Mouse (Mus musculus): ENCODE results near the gene Tmem184b.

Gene Tmem184b

GRCm38 (mm10) chr15:79329979-79330363, 73.4 kb downstream of the Tmem184b start:
- DNase-seq, result no peak

GRCm38 (mm10) chr15:79329346-79329978, 73.9 kb downstream of the Tmem184b start:
- no peak for DNase-seq

GRCm38 (mm10) chr15:79328939-79329275, 74.5 kb downstream of the Tmem184b start:
- no peak for DNase-seq

- DNase-seq, result peak; percentile 98
These were observed 75.1 kb downstream of the Tmem184b start, which contains the start of gene Pla2g6 for GRCm38 (mm10) chr15:79328058-79328938. Pla2g6 (minus strand) TSS chr15:79328390.

- peak; percentile 68 for DNase-seq
These were observed 76.1 kb downstream of the Tmem184b start for GRCm38 (mm10) chr15:79326971-79327961.

GRCm38 (mm10) chr15:79326264-79326663, 77.1 kb downstream of the Tmem184b start:
- no peak for DNase-seq

- DNase-seq, result no peak
These were observed 77.6 kb downstream of the Tmem184b start for GRCm38 (mm10) chr15:79325742-79326141.

- DNase-seq, result no peak
These were observed 79.0 kb downstream of the Tmem184b start for GRCm38 (mm10) chr15:79324373-79324772.

GRCm38 (mm10) chr15:79323791-79324155, 79.6 kb downstream of the Tmem184b start:
- no peak for DNase-seq

- no peak for DNase-seq
These were observed 80.2 kb downstream of the Tmem184b start for GRCm38 (mm10) chr15:79322991-79323790.

- DNase-seq, result no peak
These were observed 80.9 kb downstream of the Tmem184b start for GRCm38 (mm10) chr15:79322281-79322990.

GRCm38 (mm10) chr15:79321733-79322190, 81.6 kb downstream of the Tmem184b start:
- DNase-seq, result no peak

GRCm38 (mm10) chr15:79313848-79314369, 89.5 kb downstream of the Tmem184b start:
- DNase-seq, result no peak
